Mouse (Mus musculus) natural killer cell, adult 2 months (primary cell): ENCODE data around the gene Prps1.

Experiments
- DNase-seq, 2 experiments: peaks; one replicate each; pipeline ENCODE4 v3.0.0; 2022; ENCODE audit warnings: low spot score in 2 of 2

Prps1 gene

DNA sequence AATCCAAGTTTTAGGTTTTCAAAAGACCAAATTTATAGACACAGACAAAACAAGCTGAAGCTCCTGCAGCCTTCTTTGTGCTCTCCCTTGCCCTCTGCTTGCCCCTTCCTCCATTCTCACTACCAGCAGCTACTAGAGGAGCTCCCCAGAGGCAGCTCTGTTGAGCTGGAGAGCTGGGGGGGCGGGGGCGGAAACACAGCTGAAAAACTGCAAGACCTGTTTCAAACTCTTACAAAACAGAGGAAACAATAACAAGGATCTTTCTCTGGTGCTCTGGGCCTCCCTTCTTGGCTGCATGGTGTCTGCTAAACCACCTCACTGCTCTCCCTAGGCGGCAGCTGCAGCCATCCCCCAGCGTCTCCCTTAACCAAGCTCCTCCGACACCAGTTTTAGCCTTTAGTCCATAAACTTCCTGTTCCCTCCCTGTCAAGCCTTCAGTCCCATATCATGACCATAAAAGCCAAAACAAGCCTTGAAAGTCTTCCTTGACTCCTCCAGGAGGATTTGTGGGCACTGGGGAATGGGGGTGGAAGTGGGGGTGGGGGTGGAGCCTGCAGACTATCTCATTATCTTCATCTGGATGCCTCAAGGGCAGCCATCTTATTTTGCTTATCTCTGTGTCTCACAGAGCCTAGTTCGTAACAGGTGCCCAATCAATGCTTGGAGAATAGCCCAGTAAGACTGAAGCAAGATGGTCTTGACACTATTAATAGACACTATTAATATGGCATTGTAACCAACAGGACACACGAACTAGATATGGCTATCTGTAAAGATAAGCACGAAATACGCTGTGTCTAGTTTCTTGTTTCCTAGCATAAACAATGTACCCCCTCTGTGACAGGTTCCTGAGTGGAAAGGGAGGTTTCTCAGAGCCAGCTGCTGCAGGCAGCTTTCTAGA is 45.2 kb downstream of the Prps1 start:
- DNase-seq, result peak in 1 of 2 experiments; percentile 12

DNA sequence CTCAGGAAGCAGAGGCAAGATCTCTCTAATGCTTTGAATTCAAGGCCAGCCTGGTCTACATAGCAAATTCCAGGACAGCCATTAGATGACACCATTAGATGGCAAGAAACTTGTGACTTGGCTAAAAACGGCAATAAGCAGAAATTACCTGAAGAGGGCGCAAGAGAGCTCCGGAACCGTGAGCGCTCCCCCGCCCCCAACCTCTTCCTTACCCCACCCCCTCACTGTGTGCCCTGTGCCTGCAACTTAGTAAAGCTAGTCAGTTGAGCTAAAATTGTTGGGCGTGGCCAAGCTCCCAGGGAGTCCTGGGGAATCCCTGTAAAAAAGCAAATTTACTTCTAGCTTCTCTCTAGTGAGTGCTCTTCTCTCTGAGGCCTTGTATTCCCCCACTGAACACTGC is 47.5 kb downstream of the Prps1 start:
- DNase-seq, result peak; percentile 62 to 75

DNA sequence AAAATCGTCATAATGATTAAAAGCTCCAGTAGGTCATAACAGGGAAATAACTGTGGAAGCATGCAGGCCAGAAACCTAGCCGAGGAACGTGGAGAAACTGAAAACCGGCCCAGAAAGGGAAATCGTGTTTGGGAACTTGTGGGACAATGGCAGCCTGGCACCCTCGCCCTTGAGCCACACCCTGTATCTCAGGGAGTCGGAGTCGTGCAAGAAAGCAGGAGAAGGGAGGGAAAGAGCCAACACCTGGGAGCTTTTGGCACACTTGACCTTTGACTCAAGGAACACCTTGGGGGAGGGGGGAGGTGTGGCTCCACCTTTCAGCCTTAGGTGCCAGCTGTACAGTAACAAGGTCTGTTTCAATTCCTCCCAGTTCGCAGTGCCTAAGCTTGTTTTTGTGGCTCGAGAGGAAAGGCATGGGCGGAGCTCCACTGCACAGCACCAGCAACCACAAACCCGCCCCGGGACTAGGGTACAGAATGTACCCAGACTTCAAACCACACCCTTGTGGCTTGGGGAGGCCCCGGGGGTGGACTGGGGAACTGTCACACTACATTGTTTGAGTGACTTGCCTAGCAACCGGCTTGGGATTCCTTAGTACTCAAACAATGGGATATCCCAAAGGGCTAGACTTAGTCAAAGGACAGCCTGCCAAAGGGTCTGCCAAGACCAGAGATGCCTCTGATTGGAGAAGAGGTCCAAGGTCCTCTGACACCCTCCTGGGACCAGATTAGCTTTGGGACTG is 49.3 kb downstream of the Prps1 start:
- peak; percentile 88 to 89 for DNase-seq

DNA sequence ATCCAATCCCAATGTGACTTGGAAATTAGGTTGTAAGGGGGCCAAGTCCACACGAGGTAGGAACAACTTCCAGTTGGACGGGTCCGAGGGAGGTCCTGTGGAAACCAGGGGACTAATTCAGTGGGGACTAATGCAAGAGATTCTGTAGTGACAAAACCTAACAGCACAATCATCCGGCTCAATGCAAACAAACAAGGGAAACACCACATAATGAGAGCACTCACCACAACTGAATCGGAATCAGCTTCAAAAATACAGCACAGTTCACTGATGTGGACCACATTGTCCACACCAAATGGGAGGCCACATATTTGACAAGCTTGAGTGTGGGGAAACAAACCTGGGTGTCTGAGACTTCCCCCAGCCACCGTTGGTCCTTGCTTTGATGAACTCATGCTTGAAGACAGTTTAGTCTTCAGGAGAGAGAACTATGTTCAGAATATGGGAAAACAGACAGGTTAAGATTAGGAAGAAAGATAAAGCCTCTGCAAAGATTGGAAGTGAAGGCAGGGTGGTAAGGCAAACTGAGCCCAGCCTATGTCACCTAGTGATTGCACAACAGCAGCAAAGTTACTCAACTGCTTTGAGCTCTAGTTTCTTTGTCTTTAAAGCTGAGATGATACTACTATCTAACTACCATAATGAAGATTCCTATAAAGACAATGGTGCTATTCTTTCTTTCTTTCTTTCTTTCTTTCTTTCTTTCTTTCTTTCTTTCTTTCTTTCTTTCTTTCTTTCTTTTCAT is 50.2 kb downstream of the Prps1 start:
- peak; percentile 17 to 54 for DNase-seq

DNA sequence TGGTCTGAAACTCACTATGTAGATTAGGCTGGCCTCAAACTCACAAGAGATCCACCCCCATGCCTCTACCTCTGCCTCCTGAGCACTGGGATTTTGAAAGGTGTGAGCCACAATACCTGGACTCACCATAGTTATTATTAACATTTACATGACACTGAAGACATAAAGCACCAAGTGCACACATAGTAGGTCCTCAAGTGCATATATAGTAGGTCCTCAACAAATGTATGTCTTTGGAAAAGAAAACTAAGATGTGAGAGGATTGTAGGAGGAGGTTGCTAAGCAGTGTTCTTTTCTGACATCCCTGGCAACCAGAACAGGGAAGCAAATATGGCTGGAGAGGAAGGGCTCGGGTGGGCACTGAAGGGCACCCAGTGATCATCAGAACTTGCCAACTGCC is 51.0 kb downstream of the Prps1 start:
- no peak for DNase-seq

DNA sequence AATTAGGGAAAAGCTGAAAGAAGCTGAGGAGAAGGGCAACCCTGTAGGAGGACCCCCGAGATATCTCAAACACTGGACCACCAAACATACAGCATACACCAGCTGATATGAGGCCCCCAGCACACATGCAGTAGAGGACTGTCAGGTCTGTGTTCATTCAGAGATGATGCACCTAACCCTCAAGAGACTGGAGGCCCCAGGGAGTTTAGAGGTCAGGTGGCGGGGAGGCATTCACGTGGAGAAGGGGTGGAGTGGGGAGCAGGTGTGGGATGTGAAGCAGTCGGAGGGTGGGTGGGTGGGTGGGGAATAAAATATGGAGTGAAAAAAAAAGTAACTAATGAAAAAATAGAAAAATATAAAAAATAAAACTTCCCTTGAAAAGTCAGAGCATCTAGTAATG is 52.4 kb downstream of the Prps1 start:
- DNase-seq, result peak in 1 of 2 experiments; percentile 5

DNA sequence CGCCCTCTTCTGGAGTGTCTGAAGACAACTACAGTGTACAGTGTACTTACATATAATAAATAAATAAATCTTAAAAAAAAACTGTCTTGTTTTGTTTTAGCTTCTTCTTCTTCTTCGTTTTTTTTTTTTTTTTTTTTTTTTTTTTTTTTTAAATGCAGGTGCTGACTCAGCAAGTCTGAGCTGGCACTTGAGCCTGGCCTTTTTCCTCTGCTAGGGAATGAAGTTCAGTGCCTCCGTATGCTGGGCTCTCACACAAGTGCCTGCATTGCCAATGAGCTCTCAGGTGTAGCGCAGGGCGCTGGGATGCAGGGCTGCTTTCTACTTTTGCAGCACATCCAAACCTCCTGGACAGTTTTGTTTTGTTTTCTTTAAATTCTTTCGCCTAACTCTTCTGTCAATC is 53.4 kb downstream of the Prps1 start:
- DNase-seq, result no peak

DNA sequence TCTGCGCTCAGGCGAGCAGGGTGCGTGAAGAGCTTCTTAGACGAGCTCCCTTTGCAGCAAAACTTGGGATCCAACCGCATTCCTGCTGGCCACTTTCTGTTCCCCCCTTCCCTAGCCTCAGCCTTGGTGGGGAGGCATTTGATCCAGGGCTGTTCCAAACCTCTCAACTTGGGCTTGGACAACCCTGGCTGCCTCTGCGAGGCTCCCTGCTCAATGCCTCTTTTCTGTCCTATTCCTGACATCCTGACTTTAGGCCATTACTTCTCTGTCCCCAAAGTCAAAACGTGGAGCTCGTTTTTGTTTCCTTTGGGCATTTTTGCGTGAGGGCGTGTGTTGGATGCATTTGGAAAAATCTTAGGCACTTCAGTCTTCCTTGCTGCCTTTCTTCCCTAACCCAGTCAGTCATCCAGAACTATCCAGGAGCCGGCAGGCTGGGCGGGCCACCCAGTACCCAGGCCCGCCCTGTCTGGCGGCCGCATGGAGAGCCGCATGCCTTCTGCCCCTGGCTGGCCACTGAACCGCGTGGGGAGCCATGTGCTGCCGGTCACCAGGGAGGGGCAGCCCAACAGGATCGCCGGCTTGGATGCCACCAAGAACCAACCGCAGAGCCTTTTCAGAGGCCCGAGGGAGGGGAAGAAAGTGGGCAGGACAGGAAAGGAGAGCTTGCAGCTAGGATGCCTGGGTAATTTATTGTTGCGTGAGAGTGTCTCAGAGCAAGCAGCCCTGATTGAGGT is 54.5 kb downstream of the Prps1 start:
- DNase-seq, result peak in 1 of 2 experiments; percentile 67

DNA sequence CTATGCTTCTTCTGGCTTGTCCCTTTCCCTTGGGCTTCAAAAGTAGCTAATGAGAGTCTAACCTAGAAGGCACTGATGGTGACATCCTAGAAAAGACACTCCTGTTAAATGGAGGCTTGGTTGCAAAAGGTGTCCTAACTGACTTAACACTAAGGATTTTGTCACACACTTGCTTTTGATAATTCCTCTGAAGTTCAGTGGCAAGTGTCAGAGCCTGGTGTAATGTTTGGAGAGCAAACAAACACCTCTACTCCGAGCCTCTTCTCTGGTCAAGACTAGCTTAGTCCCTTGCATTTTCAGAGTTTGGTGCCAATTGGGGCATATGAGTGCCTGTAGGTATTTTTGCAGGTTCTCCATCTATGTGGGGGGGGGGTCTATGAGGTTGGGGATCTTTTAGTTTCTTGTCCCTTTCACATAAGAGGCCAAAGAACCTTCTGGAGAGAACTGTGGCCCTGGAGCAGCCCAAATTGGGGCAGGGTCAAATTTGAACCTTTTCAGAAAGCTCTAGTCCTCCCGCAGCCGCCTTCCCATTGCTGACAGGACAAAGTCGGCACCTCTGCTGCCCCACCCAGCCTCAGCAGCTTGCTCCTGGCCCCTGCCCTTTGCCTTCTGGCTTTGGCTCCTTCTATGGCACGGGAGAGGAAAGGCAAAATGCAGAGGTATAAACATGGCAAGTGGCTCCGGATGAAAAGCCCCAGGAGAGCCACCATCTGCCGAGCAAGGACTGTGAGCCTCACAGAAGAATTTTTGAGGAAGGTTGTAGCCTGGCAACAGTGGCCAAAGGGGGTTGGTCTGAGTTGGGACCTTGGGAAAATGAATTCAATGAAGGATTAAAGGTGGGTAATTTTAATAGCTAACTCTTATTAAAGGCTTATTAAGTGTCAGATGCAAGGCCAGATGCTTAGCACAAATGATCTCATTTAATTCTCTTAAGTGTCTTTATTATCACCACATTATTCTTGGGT is 55.6 kb downstream of the Prps1 start:
- DNase-seq, result no peak

DNA sequence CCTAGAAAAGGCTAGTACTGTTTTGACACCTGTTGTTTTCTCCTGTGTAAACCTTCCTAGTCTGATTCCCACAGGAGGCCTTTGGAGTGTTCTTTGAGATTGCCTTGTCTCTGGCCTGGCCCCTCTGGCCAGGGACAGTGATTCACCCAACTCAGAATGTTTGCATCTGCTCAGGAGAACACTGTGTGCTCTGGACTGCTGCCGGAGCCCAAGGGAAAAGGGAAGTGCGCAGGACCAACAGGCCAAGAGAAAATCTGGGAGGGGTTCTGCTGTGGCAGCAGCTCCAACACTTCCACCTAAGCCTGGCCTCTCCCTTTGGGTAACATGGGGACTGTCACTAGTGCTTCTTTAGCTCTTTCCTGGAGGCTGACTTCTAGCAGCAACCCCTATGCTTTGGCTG is 57.0 kb downstream of the Prps1 start:
- DNase-seq, result no peak

DNA sequence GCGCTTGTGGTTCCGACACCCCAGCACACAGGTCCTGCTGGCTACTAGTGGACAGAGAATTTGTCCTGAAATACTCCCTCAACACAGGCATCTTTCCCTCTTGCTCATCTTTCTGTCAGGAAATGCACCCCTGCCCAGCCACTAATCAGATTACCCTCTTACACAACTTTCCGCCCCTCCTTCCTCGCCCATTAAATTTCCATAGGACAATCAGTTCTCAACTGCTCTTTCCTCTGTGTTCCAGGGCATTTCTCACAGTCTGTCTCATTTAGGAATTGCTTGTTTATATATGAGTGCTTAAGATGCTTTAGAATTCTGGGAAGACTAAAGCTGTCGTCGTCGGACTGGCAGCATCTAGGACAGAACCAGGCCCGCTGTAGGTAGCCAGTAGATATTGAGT is 61.9 kb downstream of the Prps1 start:
- DNase-seq, result no peak

DNA sequence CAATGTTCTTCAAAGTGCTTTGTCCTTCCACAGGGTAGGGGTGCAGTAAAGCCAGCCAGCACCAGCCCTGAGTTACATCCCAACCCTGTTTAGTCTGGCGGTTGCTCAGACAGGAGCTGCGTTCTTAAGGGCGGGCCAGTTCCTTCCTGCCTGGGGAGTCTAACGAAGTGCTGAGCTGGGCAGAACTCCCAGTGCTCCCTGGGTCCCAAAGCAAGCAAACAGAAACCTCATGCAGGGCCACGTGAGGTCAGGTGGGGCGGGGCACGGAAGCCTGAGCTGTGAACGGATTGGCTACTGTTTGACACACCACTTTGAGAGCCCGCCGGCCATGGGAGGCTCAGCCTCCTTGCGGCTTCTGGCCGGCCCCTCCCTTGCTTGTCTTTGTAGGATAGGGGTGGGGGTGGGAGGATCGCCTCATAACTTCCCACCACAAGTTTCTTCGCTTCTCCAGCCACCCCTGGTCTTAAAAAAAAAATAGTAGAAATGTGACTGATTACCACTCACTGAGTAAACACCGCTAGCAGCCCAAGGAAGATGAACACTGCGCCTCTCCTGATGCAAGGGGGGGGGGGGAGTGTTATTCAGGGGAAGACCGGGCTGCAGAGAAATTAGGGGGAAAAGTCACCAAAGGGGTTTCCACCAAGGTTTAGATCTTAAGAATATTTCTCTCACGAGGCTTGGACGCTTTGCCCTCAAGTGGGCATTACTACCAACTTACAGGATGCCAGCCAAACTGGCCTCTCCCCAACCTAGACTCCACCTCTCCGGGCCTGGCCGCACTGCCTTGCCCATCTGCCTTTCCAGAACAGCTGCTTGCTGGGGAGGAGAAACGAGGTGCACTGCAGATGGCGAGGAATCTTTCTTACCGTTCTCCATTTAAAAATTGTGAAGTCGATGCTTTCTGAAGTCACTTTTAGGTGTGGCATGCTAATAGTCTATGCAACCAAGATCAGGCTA is 64.0 kb downstream of the Prps1 start:
- peak; percentile 84 to 87 for DNase-seq

DNA sequence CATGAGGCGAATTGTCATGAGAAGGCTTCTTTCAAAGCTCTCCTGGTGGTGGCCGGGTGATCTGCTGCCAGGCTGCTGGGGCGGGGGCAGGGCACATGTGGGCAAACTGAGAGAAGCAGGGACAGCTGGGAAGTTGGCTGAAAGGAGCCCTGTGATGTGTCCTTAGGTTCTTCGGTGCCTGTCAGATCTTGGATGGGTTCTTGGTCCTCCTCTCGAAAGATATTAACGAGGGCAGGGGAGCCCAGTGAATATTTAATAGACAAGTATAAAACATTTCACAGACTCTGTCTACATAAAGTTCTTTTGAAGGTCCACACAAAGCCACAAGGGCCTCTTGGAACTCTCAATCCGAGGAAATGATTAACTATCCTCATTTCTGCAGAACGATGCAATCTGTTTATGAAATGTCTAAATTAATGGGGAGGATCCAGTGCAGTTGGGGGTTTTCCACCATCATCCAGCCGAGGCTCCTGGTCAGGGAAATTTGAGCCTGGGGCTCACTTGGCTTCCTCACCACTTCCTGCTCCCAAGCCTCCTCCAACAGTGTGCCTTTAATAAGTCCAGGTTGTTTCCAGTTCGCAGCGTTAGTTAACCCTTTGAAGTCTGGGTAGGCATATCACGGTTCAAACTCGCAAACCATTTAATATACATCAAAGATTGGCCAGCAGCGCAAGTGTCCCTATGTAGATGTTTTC is 65.8 kb downstream of the Prps1 start:
- no peak for DNase-seq

DNA sequence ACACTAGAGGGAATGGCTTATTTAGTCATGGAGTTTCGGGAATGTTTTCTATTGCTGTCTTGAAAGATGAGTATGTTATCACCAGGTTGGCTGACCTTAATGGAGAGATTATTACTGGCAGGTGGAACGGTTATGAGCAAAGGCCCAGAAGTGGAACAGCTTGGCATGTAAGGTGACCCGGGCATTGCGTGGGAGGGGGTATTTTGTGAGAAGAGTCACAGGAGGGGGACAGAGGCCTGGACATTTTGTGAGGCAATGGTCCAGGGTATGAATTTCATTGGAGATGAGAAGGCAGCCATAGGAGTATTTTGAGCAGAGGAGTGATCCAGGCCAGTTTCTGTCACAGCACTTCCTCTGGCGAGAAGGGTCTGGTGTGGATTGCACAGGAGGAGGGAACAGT is 67.8 kb downstream of the Prps1 start:
- no peak for DNase-seq
